Mouse (Mus musculus): ENCODE results near the gene Ap5z1.

Gene Ap5z1

GRCm38 (mm10) chr5:142475669-142476068 is 11.9 kb downstream of the Ap5z1 start:
- no peak for DNase-seq (ENCODE audit: low spot score)

DNA sequence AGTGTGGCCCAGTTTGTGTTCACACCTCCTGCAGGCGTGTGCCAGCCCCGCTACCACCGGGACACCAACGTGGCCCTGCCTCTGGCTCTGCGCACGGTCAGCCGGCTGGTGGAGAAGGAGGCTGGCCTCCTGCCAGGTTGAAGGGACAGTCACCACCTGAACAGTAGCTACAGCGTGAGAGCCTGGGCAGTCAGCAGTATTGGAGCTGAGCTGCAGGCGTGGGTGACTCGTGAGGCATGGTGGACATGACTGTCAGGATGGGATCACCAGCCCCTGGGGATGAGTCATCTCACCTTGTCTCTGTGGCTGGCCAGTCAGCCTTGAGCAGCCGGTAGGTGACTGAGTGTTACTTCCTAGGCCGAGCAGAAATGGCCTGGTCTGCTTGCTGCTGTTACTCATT is 13.6 kb downstream of the Ap5z1 start:
- DNase-seq (ENCODE audit: low spot score) = no peak

GRCm38 (mm10) chr5:142477866-142478615 is 14.3 kb downstream of the Ap5z1 start:
- no peak for DNase-seq (ENCODE audit: low spot score)

DNA sequence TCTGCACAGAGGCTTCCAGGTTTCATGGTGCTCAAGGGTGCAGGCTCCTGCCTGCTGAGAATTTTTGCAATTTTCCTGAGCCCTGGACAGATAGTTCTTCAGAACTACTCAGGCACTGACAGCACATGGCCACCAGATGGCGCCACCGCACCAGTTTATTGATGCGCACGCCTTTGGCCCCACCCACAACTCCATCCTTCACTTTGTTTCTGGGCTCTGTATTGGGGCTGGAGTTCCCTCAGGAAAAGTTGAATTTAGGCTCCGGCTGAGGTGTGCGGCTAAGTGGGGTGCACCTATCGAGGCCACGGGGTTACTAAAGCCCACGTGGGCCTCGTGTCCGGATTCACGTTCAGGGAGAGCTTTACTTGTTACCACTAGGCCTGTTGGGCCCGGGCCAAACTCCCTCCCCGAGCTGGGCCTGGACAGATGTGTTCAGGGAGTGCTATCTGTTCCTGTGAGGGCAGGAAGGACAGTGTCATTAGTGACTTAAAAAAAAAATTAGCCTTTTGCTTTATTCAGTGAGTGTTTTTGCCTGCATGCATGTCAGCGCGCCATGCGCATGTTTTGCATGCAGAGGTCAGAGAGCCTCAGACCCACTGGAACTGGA is 15.2 kb downstream of the Ap5z1 start:
- peak; percentile 94 for DNase-seq (ENCODE audit: low spot score)

GRCm38 (mm10) chr5:142482512-142482911 is 18.8 kb downstream of the Ap5z1 start:
- no peak for DNase-seq (ENCODE audit: low spot score)

- no peak for DNase-seq (ENCODE audit: low spot score)
Observed at GRCm38 (mm10) chr5:142483581-142483980, 19.8 kb downstream of the Ap5z1 start.

DNA sequence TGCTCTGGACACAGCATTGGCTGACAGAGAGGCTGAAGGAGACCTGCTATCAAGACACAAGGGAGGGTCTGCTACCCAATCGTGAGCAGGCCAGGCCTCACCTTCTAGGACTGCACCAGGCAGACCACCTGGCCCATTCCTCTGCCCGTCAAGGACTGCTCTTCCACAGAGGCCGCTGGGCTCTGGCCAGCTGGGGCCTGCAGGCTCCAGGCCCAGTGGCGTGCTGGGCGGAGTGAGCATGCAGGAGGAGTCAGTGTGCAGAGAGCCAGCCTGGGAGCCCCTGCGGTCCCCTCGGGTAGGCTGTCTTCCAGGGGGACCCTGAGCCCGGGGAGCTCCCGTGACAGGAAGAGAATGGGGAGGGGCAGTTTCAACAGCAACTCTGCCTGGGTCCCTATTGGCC is 22.9 kb downstream of the Ap5z1 start:
- no peak for DNase-seq (ENCODE audit: low spot score)

- DNase-seq (ENCODE audit: low spot score) = no peak
Observed at GRCm38 (mm10) chr5:142489955-142490707, 26.4 kb downstream of the Ap5z1 start.

GRCm38 (mm10) chr5:142493307-142493706 is 29.6 kb downstream of the Ap5z1 start:
- no peak for DNase-seq (ENCODE audit: low spot score)

DNA sequence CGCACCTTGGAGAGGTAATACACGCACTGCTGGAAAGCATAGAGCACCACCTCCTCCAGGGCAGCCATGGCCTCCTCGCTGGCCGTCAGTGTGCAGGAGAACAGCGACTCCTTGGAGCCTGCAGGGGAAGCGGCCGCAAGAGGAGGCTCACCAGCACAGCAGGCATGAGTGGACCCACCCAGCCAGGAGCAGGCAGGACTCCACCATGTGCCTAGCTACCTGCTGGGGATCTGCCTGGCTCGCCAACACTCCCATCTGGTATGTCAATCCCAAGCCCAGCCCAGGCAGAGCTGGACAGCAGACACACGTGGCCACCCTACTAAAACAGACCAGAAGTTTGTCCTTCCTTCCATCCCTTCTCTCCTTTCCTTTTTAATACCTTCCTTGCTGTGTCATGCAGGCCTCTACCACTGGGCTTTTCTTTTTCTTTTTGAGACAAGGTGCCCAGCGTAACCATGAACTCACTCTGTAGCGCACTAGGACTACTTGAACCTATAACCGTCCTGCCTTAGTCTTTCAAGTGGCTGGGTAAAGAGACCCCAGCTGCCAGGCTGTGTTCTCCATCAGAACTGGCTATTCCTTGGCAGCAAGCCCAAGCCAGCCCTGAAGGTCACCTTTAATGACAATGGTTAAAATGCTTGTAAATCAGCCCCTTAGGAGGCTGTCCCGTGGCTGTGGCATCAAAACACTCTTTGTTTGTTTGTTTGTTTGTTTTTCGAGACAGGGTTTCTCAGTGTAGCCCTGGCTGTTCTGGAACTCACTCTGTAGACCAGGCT is 31.8 kb downstream of the Ap5z1 start:
- DNase-seq (ENCODE audit: low spot score) = no peak

GRCm38 (mm10) chr5:142498964-142499363 is 35.2 kb downstream of the Ap5z1 start:
- DNase-seq (ENCODE audit: low spot score) = peak; percentile 72

DNA sequence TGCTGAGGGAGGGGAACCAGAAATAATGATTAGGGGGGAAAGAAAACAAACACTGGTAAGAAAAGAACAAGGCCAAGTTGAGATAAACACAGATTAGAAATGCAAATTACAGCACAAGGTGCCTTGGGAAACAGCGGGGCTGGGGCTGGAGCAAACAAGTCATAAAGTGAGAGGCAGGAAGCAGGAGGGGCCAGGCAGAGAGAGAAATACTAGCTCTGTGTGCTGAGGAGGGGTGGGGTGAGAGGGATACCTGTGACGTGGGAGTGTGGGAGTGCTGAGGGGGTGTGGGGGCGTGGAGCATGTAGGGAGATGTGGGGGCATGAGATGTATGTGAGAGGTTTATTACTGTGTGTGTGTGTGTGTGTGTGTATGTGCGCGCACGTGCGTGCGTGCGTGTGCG is 37.2 kb downstream of the Ap5z1 start:
- no peak for DNase-seq (ENCODE audit: low spot score)

DNA sequence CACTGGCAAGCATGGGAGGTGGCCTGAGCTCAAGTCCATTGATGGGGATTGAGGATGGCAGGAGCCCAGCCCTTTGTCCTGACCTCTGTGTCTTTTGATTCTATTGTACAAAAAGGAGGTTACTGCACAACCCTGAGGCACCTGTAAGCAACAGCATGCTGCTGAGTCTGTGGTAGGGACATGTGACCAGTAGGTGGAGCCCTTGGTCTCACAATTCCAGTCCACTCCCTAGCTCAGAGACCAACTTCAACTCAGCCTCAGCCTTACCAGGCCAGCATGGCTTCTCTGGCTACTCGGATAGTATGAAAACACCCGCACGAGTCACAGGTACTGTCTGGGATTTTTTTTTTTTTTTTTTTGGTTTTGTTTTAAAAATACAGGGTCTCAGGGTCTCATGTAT is 38.7 kb downstream of the Ap5z1 start:
- peak; percentile 92 for DNase-seq (ENCODE audit: low spot score)

GRCm38 (mm10) chr5:142504175-142504574 is 40.4 kb downstream of the Ap5z1 start:
- no peak for DNase-seq (ENCODE audit: low spot score)

DNA sequence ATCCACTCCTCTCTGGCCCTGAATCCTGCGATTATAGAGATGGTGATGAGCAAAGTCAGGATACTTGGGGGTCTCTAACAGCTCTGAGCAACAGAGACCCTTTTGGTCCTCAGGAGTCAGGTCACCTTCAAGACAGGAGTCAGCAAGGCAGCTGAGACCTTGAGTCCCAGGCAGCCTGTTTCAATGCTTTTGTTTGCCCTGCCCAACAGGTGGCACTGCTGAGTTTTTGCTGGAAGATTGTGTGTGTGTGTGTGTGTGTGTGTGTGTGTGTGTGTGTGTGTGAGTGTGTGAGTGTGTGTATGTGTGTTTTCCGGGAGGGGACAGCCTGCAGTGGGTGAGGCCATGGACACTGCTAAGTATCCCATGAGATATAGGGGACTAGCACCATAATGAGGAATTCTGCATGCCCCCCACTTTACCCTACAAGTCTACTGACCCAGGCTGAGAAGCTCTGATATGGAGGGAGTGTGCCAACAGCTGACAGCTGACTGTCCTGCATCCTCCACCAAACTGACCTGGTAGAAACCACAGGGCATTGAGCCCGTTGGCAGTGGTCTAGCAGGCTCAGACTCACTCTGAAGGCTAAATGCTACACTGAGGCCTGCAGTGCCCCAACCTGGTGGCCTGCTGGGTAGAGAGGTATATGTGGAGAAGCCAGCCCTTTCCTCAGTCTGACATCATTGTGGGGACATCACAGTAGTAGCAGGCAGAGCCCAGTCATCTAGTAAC is 42.1 kb downstream of the Ap5z1 start:
- no peak for DNase-seq (ENCODE audit: low spot score)

GRCm38 (mm10) chr5:142509141-142510060 is 45.7 kb downstream of the Ap5z1 start:
- DNase-seq (ENCODE audit: low spot score) = no peak

DNA sequence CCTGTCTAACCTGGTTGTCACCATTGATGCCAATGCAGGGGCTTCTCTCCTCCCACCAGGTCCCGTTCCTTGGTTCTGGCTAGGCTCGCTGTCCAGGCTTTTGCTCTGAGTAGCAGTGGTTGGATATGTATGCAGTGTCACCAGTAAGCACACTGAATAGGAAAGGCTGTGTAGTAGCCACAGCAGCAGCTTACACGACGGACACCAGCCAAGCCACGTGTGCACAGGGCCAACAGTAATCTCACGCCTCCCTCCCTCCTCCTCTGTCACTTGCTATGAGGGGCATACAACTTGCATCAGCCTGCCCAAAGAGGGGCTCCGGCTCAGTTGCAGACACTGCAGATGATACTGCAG is 46.3 kb downstream of the Ap5z1 start:
- no peak for DNase-seq (ENCODE audit: low spot score)

DNA sequence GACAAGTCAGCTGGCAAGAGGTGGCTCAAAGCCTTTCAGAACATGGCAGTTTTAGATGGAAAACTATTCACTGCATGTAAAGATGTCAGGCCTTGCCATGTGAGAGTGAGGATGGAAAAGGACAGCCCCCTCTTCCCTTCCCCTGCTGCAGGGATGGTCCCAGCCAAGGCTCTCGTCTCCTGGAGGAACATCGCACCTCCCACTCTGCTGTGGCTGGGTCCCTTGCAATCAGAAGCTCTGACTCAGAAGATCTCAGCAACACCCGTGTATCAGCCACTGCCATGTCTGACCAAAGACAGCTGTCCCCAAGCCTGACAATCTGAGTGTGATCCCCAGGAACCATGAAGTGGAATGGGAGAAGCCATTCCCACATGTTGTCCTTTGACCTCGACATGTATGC is 48.4 kb downstream of the Ap5z1 start:
- no peak for DNase-seq (ENCODE audit: low spot score)

DNA sequence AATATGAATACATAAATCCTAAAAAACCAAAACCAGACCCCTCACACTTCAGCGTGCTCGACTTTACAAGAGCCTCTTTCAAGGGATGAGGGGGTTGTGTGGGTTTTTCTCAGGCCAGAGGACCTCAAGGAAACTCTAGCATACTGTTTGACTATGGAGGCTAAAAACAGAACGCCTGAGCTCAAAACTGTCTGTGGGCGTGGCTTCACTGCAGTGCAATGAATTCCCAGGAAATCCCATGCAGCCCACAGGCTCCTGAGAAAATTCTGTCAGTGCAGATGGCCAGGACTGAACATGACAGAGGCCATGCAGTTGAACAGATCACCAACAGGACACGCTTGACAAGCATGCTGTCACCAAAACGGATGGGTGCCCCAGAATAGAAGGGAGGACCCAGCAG is 55.2 kb downstream of the Ap5z1 start:
- DNase-seq (ENCODE audit: low spot score) = no peak

- DNase-seq (ENCODE audit: low spot score) = no peak
Observed at GRCm38 (mm10) chr5:142520360-142520759, 56.6 kb downstream of the Ap5z1 start.

Measured in embryo, embryonic 10 days (tissue).